Mouse (Mus musculus) bone marrow macrophage, adult 2 months (primary cell): ENCODE results near the gene Rpl5.

ENCODE experiments used
- CTCF ChIP-seq: IDR thresholded peaks from 2 replicates; pipeline ENCODE4 v1.5.1; 2012; ENCODE audit warnings: low read depth, mild to moderate bottlenecking, low read length, moderate library complexity
- POLR2A ChIP-seq: IDR thresholded peaks from 2 replicates; pipeline ENCODE4 v1.6.1; 2012; ENCODE audit warnings: mild to moderate bottlenecking, low read depth, low read length, borderline replicate concordance

DNA sequence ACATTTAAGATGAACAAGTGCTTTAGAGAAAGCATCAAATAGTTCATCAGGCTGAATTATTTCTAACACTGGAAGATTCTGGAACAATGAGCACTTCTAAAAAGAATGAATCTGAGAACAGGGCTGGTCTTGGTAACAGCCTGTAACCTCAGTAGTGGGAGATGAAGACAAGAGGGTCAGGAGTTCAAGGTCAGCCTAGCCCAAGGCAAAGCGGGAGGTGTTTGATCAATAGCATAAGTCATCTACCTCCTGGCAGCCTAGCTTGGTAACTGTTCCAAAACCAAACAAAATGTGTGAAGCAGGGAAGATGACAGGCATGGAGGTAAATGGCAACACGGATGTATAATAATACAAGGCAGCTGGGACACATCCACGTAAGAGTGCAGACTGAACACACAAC, 36.3 kb upstream of the Rpl5 start:
- TF ChIP-seq POLR2A, result no peak
- no peak for TF ChIP-seq CTCF
